Mouse (Mus musculus) CH12.LX (cell line): ENCODE measurements around the gene Phf5a. TPM values are rescaled to one million over a fixed set of nuclear protein-coding genes. Genes with fewer than 3 reads are reported as not detected.

Experiments used
- DNase-seq: peaks from one replicate; pipeline ENCODE4 v3.0.0-alpha.2; 2013; ENCODE audit errors: extremely low read depth
- H3K27ac ChIP-seq: 2 replicates; pipeline ENCODE4 v1.5.1; 2012; ENCODE audit warnings: low read depth, mild to moderate bottlenecking, control low read depth, moderate library complexity; ENCODE audit not compliant: insufficient read depth
- H3K27me3 ChIP-seq: replicated peaks from 2 replicates; pipeline ENCODE3; 2012; ENCODE audit warnings: inconsistent platforms
- H3K36me3 ChIP-seq, 2 experiments: replicated peaks in 1 of 2; 2 replicates each; pipeline versions ENCODE3 to v1.6.1; 2012; ENCODE audit warnings: inconsistent platforms in 1 of 2, low read length in 1 of 2, mild to moderate bottlenecking in 1 of 2, mixed read lengths in 1 of 2, moderate library complexity in 1 of 2; ENCODE audit not compliant: control insufficient read depth in 1 of 2, insufficient read depth in 1 of 2
- H3K4me1 ChIP-seq, 2 experiments: 2 replicates each; pipeline ENCODE4 v1.6.1; 2012; ENCODE audit warnings: inconsistent platforms in 1 of 2, moderate library complexity in 1 of 2; ENCODE audit not compliant: insufficient read depth in 2 of 2, control insufficient read depth in 1 of 2
- H3K4me2 ChIP-seq: 2 replicates; pipeline ENCODE4 v1.6.1; 2012; ENCODE audit warnings: low read depth, mild to moderate bottlenecking, control low read depth; ENCODE audit not compliant: poor library complexity, insufficient read depth, severe bottlenecking
- H3K4me3 ChIP-seq, 3 experiments: fragments of 150-350 bp in 1 of 3; sonication (generic) in 1 of 3; replicated peaks in 1 of 3; 2 replicates each; pipeline versions ENCODE3 to v1.5.1; 2011 to 2012; ENCODE audit warnings: low read depth in 2 of 3, low read length in 2 of 3, mild to moderate bottlenecking in 2 of 3, moderate library complexity in 2 of 3, control low read depth in 1 of 3, improper control_type of control experiment in 1 of 3, inconsistent platforms in 1 of 3, mixed read lengths in 1 of 3; ENCODE audit not compliant: poor library complexity in 1 of 3
- H3K79me2 ChIP-seq: replicated peaks from 2 replicates; pipeline ENCODE4 v1.6.1; 2012; ENCODE audit warnings: mild to moderate bottlenecking, moderate library complexity; ENCODE audit not compliant: control insufficient read depth, poor library complexity, insufficient read depth, severe bottlenecking; ENCODE audit errors: extremely low read depth
- H3K9ac ChIP-seq: 2 replicates; pipeline ENCODE4 v1.6.1; 2012; ENCODE audit warnings: low read depth, mild to moderate bottlenecking, control low read depth, moderate library complexity; ENCODE audit not compliant: insufficient read depth
- H3K9me3 ChIP-seq: replicated peaks from 2 replicates; pipeline ENCODE3; 2012; ENCODE audit warnings: low read length, inconsistent platforms, mixed read lengths
- CHD2 ChIP-seq: IDR thresholded peaks from 2 replicates; pipeline ENCODE4 v1.6.1; 2011; ENCODE audit warnings: low read length, improper control_type of control experiment
- CTCF ChIP-seq, 2 experiments: IDR thresholded peaks in 1 of 2; conservative IDR thresholded peaks in 1 of 2; 2 replicates each; pipeline ENCODE4 v1.5.1; 2011 to 2012; ENCODE audit warnings: low read depth in 2 of 2, low read length in 2 of 2, improper control_type of control experiment in 1 of 2, inconsistent platforms in 1 of 2, mild to moderate bottlenecking in 1 of 2, moderate library complexity in 1 of 2
- GABPA ChIP-seq: IDR thresholded peaks from 2 replicates; pipeline ENCODE4 v1.6.1; 2012; ENCODE audit warnings: low read depth, low read length, improper control_type of control experiment, inconsistent platforms; ENCODE audit not compliant: insufficient replicate concordance
- IRF4 ChIP-seq: IDR thresholded peaks from 2 replicates; pipeline ENCODE4 v1.6.1; 2014; ENCODE audit warnings: low read depth, mild to moderate bottlenecking, inconsistent platforms, low read length, improper control_type of control experiment
- JUN ChIP-seq: IDR thresholded peaks from 2 replicates; pipeline ENCODE4 v1.6.1; 2011; ENCODE audit warnings: low read depth, mild to moderate bottlenecking, low read length, improper control_type of control experiment, moderate library complexity; ENCODE audit not compliant: insufficient read depth
- JUND ChIP-seq: conservative IDR thresholded peaks from 2 replicates; pipeline ENCODE4 v1.6.1; 2011; ENCODE audit warnings: low read depth, low read length, improper control_type of control experiment
- MAZ ChIP-seq: IDR thresholded peaks from 2 replicates; pipeline ENCODE4 v1.6.1; 2012; ENCODE audit warnings: low read depth, mild to moderate bottlenecking, inconsistent platforms, low read length, improper control_type of control experiment, moderate library complexity
- MEF2A ChIP-seq: IDR thresholded peaks from 2 replicates; pipeline ENCODE4 v1.6.1; 2014; ENCODE audit warnings: low read depth, mild to moderate bottlenecking, inconsistent platforms, low read length, improper control_type of control experiment, borderline replicate concordance
- MYC ChIP-seq: IDR thresholded peaks from 2 replicates; pipeline ENCODE4 v1.6.1; 2011; ENCODE audit warnings: low read depth, mild to moderate bottlenecking, improper control_type of control experiment, low read length
- NRF1 ChIP-seq: IDR thresholded peaks from 2 replicates; pipeline ENCODE4 v1.6.1; 2014; ENCODE audit warnings: low read depth, mild to moderate bottlenecking, inconsistent platforms, low read length, improper control_type of control experiment, moderate library complexity
- RAD21 ChIP-seq: IDR thresholded peaks from 2 replicates; pipeline ENCODE4 v1.6.1; 2011; ENCODE audit warnings: low read depth, mild to moderate bottlenecking, low read length, improper control_type of control experiment, moderate library complexity
- SIN3A ChIP-seq: IDR thresholded peaks from 2 replicates; pipeline ENCODE4 v1.6.1; 2012; ENCODE audit warnings: low read length, improper control_type of control experiment, inconsistent platforms
- TCF12 ChIP-seq: IDR thresholded peaks from 2 replicates; pipeline ENCODE4 v1.6.1; 2014; ENCODE audit warnings: low read depth, mild to moderate bottlenecking, inconsistent platforms, low read length, improper control_type of control experiment
- ZC3H11A ChIP-seq: IDR thresholded peaks from 2 replicates; pipeline ENCODE4 v1.6.1; 2012; ENCODE audit warnings: low read depth, mild to moderate bottlenecking, inconsistent platforms, low read length, improper control_type of control experiment
- dilution Hi-C: fragments of 300-500 bp; cut with MboI; formaldehyde crosslinking; loops from 2 replicates; pipeline ENCODE4 v1.14.3; 2020; ENCODE audit warnings: low sequenced_read_pairs; ENCODE audit not compliant: extremely low pct_unique_long_range_greater_than_20kb, extremely low pct_ligation_motif_present
- in situ Hi-C: fragments of 300-500 bp; cut with MboI; formaldehyde crosslinking; loops from 3 replicates; pipeline ENCODE4 v1.14.3; 2019; ENCODE audit warnings: low sequenced_read_pairs, low pct_ligation_motif_present, low pct_unique_long_range_greater_than_20kb, mixed read lengths
- polyA plus RNA-seq: library from polyadenylated mRNA; unstranded; fragments of >175 nt; gene quantifications from 2 replicates; pipeline ENCODE4 v1.2.1, GENCODE M21; 2012; ENCODE audit warnings: low read depth; ENCODE audit not compliant: insufficient read length
- total RNA-seq, 2 experiments: library from RNA; depleted of rRNA; stranded (reverse); fragments of 300-350 nt in 1 of 2; fragments of >200 nt in 1 of 2; gene quantifications; 2 replicates each; pipeline ENCODE4 v1.2.3; 2012 to 2014

The Phf5a gene
- total and polyA plus RNA-seq, 3 experiments = 86.3 to 177 (median 116) TPM

DNA sequence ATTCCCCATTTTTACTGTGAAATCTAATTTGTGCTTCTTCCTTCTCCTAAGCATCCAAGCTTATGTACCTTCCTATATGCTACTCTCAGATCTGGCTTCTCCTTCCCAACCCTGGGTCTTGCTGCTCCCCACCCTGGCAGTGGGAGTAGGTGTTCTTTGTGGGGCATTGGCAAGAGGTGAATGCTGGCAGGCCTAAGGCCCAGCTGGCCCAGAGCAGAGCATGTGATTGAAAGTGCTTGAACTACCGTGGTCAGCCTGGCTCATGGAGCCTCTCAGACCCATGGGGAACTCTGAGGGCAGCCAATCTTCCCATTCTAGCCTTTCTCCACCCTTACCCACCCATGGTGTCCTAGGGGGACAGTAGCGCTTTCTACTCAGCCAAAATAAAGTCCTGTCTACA is 24.7 kb upstream of the Phf5a start:
- no peaks in the 10 kb centered on the region for H3K27me3 ChIP-seq
- no peak overlapping the region for H3K4me2 ChIP-seq
- H3K27ac ChIP-seq = no peak overlapping the region
- TF ChIP-seq MEF2A (no peak), SIN3A (no peak), IRF4 (no peak), NRF1 (no peak), RAD21 (no peak)
- no peaks in the 10 kb centered on the region for H3K79me2 ChIP-seq
- no peak overlapping the region for H3K4me3 ChIP-seq
- DNase-seq = no peak
- H3K4me1 ChIP-seq = peaks cover 0 to 16% of the 10 kb centered on the region in 2 experiments; a peak in 2 of 4 replicates
- peaks cover 65 to 89% of the 10 kb centered on the region in 2 experiments for H3K36me3 ChIP-seq
- H3K9ac ChIP-seq = no peak overlapping the region
- dilution Hi-C loops = no loop called here
- in situ Hi-C loops = no loop called here
- no peaks in the 10 kb centered on the region for H3K9me3 ChIP-seq

DNA sequence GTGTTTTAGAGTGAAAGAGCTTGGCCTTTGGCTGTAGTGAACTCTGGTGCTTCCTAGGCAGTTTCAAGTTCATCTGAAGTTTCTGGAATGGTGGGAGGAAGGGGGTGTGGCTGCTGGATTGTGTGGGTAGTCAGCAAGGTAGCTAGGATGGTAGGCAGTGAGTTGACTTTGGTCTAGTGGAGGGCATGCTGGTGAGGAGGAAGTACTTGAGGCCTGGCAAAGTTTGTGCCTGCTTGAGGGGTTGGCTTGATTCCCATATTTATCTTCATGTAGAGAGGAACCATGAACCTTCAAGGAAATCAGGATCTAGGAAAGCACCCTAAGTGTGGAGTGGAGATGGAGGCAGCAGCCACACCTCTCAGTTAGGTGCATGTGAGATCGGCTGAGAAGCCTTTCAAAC is 22.3 kb upstream of the Phf5a start:
- Histone ChIP-seq H3K9me3 (no peaks in the 10 kb centered on the region), H3K27ac (no peak overlapping the region; the same call in 1 of the 2 replicates), H3K4me3 (no peak overlapping the region), H3K79me2 (no peaks in the 10 kb centered on the region), H3K4me2 (no peak overlapping the region), H3K9ac (no peak overlapping the region), H3K36me3 (peaks cover 66 to 90% of the 10 kb centered on the region in 2 experiments), H3K27me3 (no peaks in the 10 kb centered on the region), H3K4me1 (peaks cover 0 to 21% of the 10 kb centered on the region in 2 experiments; a peak in 2 of 4 replicates)
- TF ChIP-seq MEF2A = no peak
- no peak for TF ChIP-seq ZC3H11A
- no peak for TF ChIP-seq JUND
- no peak for TF ChIP-seq SIN3A
- no peak for TF ChIP-seq CHD2
- TF ChIP-seq GABPA = no peak
- no peak for TF ChIP-seq CTCF (conservative IDR thresholded peaks at IDR 0.05 in 1 of 2, IDR thresholded peaks at IDR 0.05 in 1 of 2; ENCODE audit: low read depth in 2 of 2, low read length in 2 of 2)
- TF ChIP-seq TCF12 = no peak
- no peak for TF ChIP-seq MYC
- TF ChIP-seq JUN = no peak
- no peak for TF ChIP-seq MAZ
- in situ Hi-C loops = no loop called here
- dilution Hi-C loops = no loop called here
- no peak for DNase-seq
